Mouse (Mus musculus): Measurements from ENCODE around the gene 1810062G17Rik.

1810062G17Rik gene

GRCm38 (mm10) chr3:36511491-36511890, 35.8 kb downstream of the 1810062G17Rik start:
- DNase-seq = no peak

- no peak for DNase-seq
Observed at GRCm38 (mm10) chr3:36516196-36516595, 40.5 kb downstream of the 1810062G17Rik start.

- no peak for DNase-seq
Observed at GRCm38 (mm10) chr3:36521073-36522060, 45.6 kb downstream of the 1810062G17Rik start, which contains the start of gene Gm11549. Gene Gm11549 (minus strand): TSS chr3:36521813.

- DNase-seq = no peak
Observed at GRCm38 (mm10) chr3:36522137-36522536, 46.4 kb downstream of the 1810062G17Rik start.

- DNase-seq = no peak
Observed at GRCm38 (mm10) chr3:36524466-36524865, 48.7 kb downstream of the 1810062G17Rik start.

GRCm38 (mm10) chr3:36530345-36530744, 54.6 kb downstream of the 1810062G17Rik start:
- no peak for DNase-seq

GRCm38 (mm10) chr3:36530781-36531180, 55.0 kb downstream of the 1810062G17Rik start:
- DNase-seq = no peak

- no peak for DNase-seq
Observed at GRCm38 (mm10) chr3:36531242-36531641, 55.5 kb downstream of the 1810062G17Rik start.
